ENCODE assay signal across 9 mouse cellular contexts in the genomic region with DNA sequence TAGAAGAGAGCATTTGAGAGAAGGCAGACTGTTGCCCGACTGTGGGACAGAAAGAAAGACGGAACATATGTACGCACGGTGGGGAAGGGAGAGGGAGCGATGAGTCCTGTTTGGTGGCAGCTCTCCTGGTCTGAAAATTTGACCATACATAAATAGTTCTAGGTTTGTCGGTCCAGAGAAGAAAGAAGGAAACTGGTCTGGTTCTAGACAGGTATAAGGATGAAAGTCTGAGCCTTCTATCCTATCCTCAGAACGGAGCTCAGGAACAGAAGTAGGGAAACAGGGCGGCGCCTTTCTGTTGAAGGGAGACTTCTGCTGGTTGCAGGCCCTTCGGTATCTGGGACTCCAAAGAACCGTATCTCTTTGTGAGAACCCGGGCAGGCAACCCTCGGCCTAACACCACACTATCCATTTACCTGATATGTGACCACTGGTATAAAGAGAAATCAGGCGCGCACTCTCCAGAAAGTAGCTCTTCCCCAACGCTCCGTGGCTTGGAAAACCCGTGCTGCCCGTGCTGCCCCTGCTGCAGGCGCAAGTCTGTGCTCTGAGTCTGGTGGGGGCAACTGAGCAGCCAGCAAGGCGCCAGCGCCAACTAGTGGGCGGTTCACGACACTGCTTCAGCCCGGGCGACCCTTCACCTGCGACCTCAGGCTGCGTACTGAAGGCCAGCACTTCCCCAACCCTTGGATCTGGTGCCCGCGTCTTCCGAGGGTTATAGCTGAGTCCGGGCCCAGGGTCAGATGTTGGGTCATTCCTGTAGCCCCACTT. TPM values are rescaled to one million over a fixed set of nuclear protein-coding genes. Genes with fewer than 3 reads are reported as not detected.
DNase-seq lines count a peak whose midpoint lies in the region; ATAC-seq and TF ChIP-seq lines count a peak whose summit lies in the region.
"Had no signal": no experiment of that assay in that cellular context is flagged by ENCODE, and none has a peak within 500 bp of the region (broad histone marks: within the 10 kb centered on the region; RNA-seq: fewer than 3 reads in every experiment).

No protein-coding gene starts in this region.

- H3K4me2 ChIP-seq in forebrain, embryonic 16.5 days (ENCODE audit: low read length), result no peak overlapping the region
- no peak overlapping the region for H3K4me2 ChIP-seq in forebrain, postnatal 0 days (ENCODE audit: low read depth)
- no peak overlapping the region for H3K4me2 ChIP-seq in hindbrain, postnatal 0 days (ENCODE audit: low read depth, low read length)

- peak; percentile 83 for DNase-seq in forebrain, embryonic 10.5 days (ENCODE audit: extremely low spot score, low spot score)
- peak; percentile 26 for DNase-seq in cerebellum, adult 11-12 months
- peak; percentile 60 for DNase-seq in forebrain, postnatal 0 days
- DNase-seq in hindbrain, postnatal 0 days (ENCODE audit: low spot score), result peak; percentile 70
- DNase-seq in left cerebral cortex, postnatal 14 days (ENCODE audit: low spot score in 2 of 2), result peak; percentile 37 to 52
- DNase-seq in spleen, postnatal 4 days (ENCODE audit: low spot score in 2 of 2), result peak; percentile 83 to 94

- H3K4me1 ChIP-seq in forebrain, embryonic 10.5 days, result peaks cover 48% of the 10 kb centered on the region
- peaks cover 16% of the 10 kb centered on the region for H3K4me1 ChIP-seq in forebrain, embryonic 16.5 days (replicated peaks; ENCODE audit: control insufficient read depth, insufficient read depth, low read length)
- H3K4me1 ChIP-seq in forebrain, postnatal 0 days (ENCODE audit: insufficient read depth), result no peaks in the 10 kb centered on the region
- H3K4me1 ChIP-seq in hindbrain, postnatal 0 days (ENCODE audit: insufficient read depth, low read length), result no peaks in the 10 kb centered on the region

- WGBS in forebrain, embryonic 10.5 days, result under 1% methylated on average over 32 of the region's 32 CpGs
- WGBS in forebrain, embryonic 16.5 days, result 3% methylated on average over 32 of the region's 32 CpGs
- WGBS in forebrain, postnatal 0 days, result 4% methylated on average over 32 of the region's 32 CpGs
- 3% methylated on average over 32 of the region's 32 CpGs for WGBS in hindbrain, postnatal 0 days

- peaks cover 100% of the 10 kb centered on the region for H3K27me3 ChIP-seq in forebrain, embryonic 10.5 days (ENCODE audit: poor library complexity, severe bottlenecking)
- peaks cover 85% of the 10 kb centered on the region for H3K27me3 ChIP-seq in forebrain, embryonic 16.5 days (replicated peaks; ENCODE audit: control insufficient read depth, insufficient read depth, low read length)
- peaks cover 75% of the 10 kb centered on the region for H3K27me3 ChIP-seq in forebrain, postnatal 0 days (ENCODE audit: insufficient read depth, low read length)
- H3K27me3 ChIP-seq in hindbrain, postnatal 0 days (ENCODE audit: insufficient read depth, low read length), result peaks cover 88% of the 10 kb centered on the region

- intact Hi-C loops in left cerebral cortex, postnatal 14 days (cut with DNase I), result loop anchor here (5.0 kb wide), 3 partner anchors 57 to 203 kb away; no protein-coding TSS in a partner anchor

- H3K36me3 ChIP-seq in forebrain, embryonic 10.5 days (replicated peaks), result no peaks in the 10 kb centered on the region
- H3K36me3 ChIP-seq in forebrain, embryonic 16.5 days (ENCODE audit: control insufficient read depth, insufficient read depth), result no peaks in the 10 kb centered on the region
- no peaks in the 10 kb centered on the region for H3K36me3 ChIP-seq in forebrain, postnatal 0 days (ENCODE audit: insufficient read depth)
- no peaks in the 10 kb centered on the region for H3K36me3 ChIP-seq in hindbrain, postnatal 0 days (ENCODE audit: insufficient read depth, low read length)

- TF ChIP-seq CTCF in forebrain, postnatal 0 days (IDR thresholded peaks at IDR 0.05; ENCODE audit: low read depth), result peak; percentile 78
- peak; percentile 91 for TF ChIP-seq CTCF in hindbrain, postnatal 0 days (IDR thresholded peaks at IDR 0.05; ENCODE audit: low read depth)

- H3K4me3 ChIP-seq in forebrain, embryonic 10.5 days, result peak overlapping the region; percentile 19; the same call in 1 of the 2 replicates
- no peak overlapping the region for H3K4me3 ChIP-seq in forebrain, embryonic 16.5 days (replicated peaks; ENCODE audit: low read length)
- H3K4me3 ChIP-seq in forebrain, postnatal 0 days (ENCODE audit: low read depth, low read length), result no peak overlapping the region
- H3K4me3 ChIP-seq in hindbrain, postnatal 0 days (ENCODE audit: low read length), result no peak overlapping the region

- H3K27ac ChIP-seq in forebrain, embryonic 10.5 days, result no peak overlapping the region
- no peak overlapping the region for H3K27ac ChIP-seq in forebrain, embryonic 16.5 days (ENCODE audit: low read length)
- no peak overlapping the region for H3K27ac ChIP-seq in forebrain, postnatal 0 days (ENCODE audit: low read depth, low read length)
- no peak overlapping the region for H3K27ac ChIP-seq in hindbrain, postnatal 0 days

- no peaks in the 10 kb centered on the region for H3K9me3 ChIP-seq in forebrain, embryonic 10.5 days
- H3K9me3 ChIP-seq in forebrain, embryonic 16.5 days (ENCODE audit: control insufficient read depth, low read length), result no peaks in the 10 kb centered on the region
- H3K9me3 ChIP-seq in forebrain, postnatal 0 days (ENCODE audit: low read length), result no peaks in the 10 kb centered on the region
- H3K9me3 ChIP-seq in hindbrain, postnatal 0 days (ENCODE audit: low read length), result no peaks in the 10 kb centered on the region

- no peak overlapping the region for H3K9ac ChIP-seq in forebrain, embryonic 16.5 days (replicated peaks; ENCODE audit: low read depth, low read length)
- H3K9ac ChIP-seq in forebrain, postnatal 0 days, result no peak overlapping the region
- H3K9ac ChIP-seq in hindbrain, postnatal 0 days (replicated peaks; ENCODE audit: low read length), result no peak overlapping the region

- no peak for ATAC-seq in forebrain, embryonic 16.5 days
- no peak for ATAC-seq in forebrain, postnatal 0 days
- no peak for ATAC-seq in hindbrain, postnatal 0 days
- peak; percentile 70 for ATAC-seq in megakaryocyte-erythroid progenitor cell, adult 5-6 weeks (replicated peaks; ENCODE audit: low FRiP score, low TSS enrichment, poor library complexity, severe bottlenecking)

RNA-seq across cellular contexts. Expression of gene Runx3, which starts 29.8 kb away (rescaled TPM):
- 0.04 TPM in 1 of 2 replicates, not detected in the other for polyA plus RNA-seq in forebrain, embryonic 10.5 days (2016; fragmentation: Nextera tagmentation; extraction: Ambion mirVana)
- not detected in 2 replicates for polyA plus RNA-seq in forebrain, embryonic 16.5 days (2015; fragmentation: Nextera tagmentation; extraction: Ambion mirVana)
- not detected in 2 replicates for total RNA-seq in forebrain, postnatal 0 days (2014; rRNA removed)
- polyA plus RNA-seq in forebrain, postnatal 0 days (2015; fragmentation: Nextera tagmentation; extraction: Ambion mirVana), result not detected in 2 replicates
- total RNA-seq in hindbrain, postnatal 0 days (2014; rRNA removed), result not detected in 2 replicates
- not detected in 2 replicates for polyA plus RNA-seq in hindbrain, postnatal 0 days (2015; fragmentation: Nextera tagmentation; extraction: Ambion mirVana)
- total RNA-seq in left cerebral cortex, postnatal 14 days (2021), result not detected
- 52.3 and 61.6 TPM in 2 replicates for total RNA-seq in megakaryocyte-erythroid progenitor cell, adult 5-6 weeks (2014; fragmentation: Nextera tagmentation)
- 6.1 and 9.4 TPM in 2 replicates for total RNA-seq in megakaryocyte-erythroid progenitor cell, adult 5-6 weeks (2017)
- total RNA-seq: left cerebral cortex, postnatal 10 days had no signal

Comparison
In these comparisons a context has a peak if more than half of its experiments do, and no peak if none do; other contexts are left out.
1. DNase-seq: peak in every context shown above with its lines; median percentile 88 in spleen, postnatal 4 days; 83 in forebrain, embryonic 10.5 days; 70 in hindbrain, postnatal 0 days; 60 in forebrain, postnatal 0 days; 44 in left cerebral cortex, postnatal 14 days; 26 in cerebellum, adult 11-12 months.